Mouse (Mus musculus) embryo, embryonic 10 days (tissue): ENCODE results near the gene Sntg2.
A peak's percentile ranks its signal among the peaks of the same experiment; 100 is the strongest.

Source experiments
- DNase-seq: peaks from one replicate; pipeline ENCODE4 v3.0.0-alpha.2; 2015; ENCODE audit warnings: low spot score

The Sntg2 gene

DNA sequence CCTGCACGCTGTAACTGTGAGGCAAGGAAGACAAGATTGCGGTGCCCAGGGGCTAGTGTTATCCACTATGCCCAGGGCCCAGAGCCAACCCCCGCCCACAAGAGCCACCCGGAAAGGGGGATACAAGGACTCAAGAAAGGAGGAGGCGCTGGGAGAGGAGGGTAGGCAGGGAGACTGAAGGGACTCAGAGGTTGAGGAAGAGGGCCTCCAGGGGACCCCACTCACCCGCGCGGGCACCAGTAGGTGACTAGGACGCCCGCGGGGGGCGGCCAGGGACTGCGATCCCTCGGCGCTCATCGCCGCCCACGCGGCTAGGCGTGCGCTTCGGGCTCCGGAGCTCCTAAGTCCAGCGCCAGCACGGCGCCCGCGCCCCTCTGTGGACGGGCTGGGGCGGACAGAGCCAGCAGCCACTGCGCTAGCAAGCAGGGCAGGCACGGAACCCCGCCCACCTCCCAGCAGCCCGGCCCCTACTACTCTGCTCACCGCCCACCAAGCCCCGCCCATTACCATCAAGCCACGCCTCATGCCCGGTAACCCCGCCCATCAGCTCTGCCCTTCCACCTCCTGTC lies at the start of gene Sntg2:
Sntg2 (minus strand) TSS at position 443 of the 569 bp plus-strand sequence.
- peak; percentile 92 for DNase-seq

DNA sequence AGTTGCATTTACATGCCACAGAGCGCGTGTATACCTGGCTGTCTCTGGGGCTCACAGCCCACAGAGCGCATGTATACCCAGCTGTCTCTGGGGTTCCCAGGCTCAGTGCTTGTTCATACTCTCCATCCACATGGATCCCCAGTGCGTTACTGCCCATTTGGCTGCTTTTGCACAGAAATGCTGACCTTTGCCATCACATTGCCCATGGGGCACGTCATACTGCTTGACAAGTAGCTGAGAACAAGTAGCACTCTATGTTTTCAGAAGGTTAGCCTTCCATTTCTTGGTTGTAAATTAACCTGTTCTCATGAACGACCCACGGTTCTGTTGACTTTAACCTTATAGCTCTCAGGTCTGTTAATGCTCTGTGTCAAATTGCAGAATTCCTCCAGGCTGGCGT lies 43.4 kb upstream of the Sntg2 start:
- no peak for DNase-seq

DNA sequence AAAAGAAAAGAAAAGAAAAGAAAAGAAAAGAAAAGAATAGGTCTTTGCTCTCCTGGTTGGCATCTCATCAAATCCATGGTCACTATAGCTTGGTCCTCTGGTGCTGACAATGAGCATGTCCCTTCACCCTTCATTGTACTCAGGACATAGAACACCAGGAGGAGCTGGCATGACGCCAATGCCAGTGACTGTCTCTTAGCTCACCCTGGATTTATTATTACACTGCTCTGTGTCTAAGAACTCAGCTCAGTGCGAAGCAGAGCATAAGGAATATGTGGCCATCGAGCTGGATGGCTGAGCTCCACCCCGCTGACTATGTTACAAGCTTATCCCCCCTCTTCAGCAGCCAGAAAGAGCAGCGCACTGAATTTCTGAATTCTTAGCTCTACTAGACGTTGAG lies 42.8 kb upstream of the Sntg2 start:
- DNase-seq: no peak

DNA sequence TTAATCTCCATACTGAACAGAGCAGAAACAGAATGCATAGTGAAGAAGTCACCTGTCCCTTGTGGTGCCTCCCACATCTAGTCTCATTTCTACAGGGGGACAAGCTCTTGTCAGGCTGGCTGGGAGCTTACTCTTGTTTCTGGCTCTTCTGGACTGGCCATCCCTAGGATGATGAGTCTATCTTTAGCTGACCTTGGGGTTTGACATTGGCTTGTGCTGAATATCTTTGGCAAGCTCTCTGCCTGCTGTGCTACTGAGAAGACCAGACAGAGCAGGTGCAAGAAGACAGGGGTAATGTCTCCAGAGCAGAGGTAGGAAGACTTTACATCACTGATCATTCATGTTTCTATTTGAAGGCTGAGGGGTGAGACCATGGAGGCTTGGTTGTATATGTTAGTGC lies 29.5 kb upstream of the Sntg2 start:
- DNase-seq: no peak

DNA sequence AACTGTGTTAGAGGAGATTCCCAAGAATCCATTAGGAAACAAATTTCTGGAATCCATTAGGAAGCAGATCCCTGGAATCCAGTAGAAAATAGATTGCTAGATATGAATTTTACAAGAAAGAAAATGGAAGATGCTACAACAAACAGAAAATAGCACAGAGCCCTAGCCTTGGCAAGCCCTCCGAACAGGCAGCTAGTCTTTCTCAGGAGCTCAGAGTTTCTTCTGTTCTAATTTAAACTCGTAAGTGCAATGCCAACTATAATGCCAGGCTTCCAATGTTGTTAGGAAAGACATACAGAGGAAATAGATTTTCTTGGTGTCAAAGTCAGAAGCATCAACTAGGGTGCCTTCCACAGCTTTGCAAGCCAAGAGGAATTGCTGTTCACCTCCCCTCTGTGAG lies 27.4 kb upstream of the Sntg2 start:
- no peak for DNase-seq

DNA sequence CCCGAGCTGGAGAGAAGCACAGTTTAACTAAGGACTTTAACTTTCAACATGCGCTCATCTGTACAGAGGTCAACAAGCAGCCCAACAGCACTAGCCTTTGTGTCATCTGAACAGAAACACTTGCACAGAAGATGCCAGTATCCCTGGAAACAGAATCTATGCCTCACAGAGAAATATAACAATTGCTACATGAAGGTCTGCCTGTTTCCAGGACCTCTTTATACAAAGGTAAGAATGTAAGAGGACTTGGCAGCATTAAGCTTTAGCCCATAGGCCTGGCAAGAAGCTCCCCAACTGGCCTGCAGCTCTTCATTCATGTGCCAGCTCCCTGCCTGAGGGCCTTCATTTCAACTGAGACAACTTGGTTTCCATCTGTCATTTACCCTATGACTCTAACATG lies 26.9 kb upstream of the Sntg2 start:
- DNase-seq: no peak

DNA sequence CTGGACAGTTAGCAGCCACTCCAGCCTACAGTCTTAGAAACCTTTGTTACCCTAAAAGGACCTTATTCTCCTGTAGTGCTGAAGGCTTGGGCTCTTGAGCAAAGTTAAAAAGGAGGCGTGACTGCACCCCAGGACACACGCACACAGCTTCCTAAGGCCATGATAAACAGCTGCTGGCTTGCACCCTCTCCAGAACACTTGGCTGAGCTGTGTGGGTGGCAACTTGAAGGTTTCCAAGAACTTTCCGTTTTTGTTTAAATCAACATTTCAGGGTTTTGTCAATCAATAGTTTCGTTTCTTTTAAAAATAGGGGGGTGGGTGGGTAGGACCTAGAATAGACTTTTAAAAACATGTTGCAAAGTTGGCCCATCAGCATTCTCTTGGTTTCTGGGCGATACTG lies 882 bp downstream of the Sntg2 start:
- no peak for DNase-seq

DNA sequence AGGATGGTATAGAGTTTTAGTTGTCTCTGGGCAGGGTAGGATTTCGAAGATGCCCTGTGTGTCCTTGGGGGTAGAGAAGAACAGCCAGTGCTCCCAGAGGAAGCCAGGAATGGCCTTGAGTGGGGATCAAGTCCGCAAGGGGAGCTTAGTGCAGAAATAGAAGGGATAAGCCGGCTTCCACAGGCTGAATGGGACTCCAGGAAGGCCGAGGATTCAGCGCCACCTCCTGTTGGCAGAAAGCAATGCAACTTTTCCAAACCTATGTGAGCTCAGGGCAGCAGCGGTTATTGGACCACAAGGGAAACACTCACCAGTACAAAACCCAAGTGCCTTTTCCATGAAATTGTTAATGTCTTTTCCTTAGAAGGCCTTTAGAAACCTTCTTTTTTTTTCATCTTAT lies 3.4 kb downstream of the Sntg2 start:
- peak; percentile 90 for DNase-seq

DNA sequence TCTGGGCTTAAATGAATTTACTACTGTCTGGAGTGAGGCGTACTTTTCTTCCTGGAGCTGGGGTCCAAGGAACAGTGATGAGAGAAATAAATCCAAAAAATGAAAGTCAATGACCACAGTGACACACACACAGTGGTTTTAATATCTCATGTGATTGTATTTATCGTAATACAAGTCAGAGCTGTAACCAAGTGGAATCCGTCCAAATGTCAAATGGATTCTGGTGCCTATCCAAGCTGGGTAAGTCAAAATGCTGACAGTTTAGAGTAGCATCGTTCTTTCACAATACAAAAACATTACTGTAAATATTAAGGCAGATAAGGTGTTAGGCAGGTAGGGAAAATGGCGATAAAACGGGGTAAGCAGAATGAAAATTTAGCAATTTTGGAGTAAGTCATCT lies 4.0 kb downstream of the Sntg2 start:
- no peak for DNase-seq

DNA sequence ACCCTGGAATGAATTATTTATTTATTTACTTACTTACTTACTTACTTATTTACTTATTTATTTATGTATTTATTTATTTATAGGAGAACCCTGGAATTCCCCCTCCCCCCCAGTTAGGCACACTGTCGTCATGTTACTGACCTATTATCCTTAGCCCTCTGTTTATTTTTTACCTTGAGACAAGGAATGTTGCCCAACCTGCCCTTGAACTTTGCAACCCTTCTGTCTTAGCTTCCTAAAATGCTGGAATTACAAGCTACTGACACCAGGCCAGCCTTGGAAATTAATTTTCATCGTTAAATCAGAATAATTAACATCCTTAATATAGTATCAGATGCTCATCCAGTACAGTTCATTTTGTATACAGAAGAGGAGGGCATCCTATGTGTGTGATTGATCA lies 10.9 kb downstream of the Sntg2 start:
- DNase-seq: no peak

DNA sequence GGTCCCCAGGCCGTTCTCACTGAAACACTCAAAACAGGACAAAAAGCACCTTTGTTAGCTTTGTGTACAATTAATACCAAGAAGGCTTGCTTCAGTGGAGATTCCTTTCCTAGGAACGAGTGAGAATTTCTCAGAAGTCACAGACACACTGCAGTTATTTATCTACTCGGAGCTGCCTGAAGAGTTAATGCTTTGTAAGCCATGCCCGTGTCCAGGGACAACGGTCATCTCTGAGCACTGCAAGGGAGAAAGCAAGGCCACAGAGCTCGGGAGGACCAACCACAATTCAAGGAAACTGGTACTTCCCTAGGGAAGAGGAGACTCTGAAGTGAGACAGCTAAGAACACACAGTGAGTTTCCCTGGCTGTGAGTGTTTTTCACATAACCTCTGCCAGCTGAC lies 15.5 kb downstream of the Sntg2 start:
- DNase-seq: no peak

DNA sequence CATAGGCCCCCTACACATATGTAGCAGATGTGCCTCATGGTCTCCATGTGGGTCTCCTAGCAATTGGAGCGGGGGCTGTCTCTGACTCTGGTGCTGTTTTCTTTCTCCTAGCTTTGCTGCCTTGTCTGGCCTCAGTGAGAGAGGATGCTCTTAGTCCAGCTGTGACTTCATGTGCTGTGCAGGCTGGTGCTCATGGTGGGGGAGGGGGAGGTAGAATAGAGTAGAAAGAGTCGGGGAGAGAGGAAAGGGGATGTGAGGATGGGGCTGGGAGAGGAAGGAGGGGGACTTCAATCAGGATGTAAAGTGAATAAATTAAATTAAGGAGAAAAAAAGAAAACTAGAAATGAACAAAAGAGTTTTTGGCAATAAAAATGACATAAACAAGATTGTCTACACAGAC lies 20.8 kb downstream of the Sntg2 start:
- DNase-seq: no peak

DNA sequence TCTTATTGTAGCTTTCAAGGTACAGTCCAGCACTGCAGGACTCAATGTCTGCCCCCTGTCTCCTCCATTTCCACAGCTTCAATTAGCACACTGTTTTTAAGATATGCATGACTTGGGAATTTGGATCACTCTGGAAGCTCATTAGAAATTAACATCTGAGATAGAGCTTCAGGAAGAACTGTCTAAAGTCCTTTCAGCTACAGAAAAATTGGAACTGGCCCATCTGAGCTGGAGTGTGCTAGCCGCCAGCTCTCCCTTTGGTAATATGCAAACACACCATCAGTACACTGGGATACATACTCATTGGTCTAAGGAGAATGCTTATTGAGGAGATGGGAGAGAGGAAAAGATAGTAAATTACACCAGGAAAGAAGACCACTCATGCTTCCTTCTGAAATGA lies 25.1 kb downstream of the Sntg2 start:
- no peak for DNase-seq

DNA sequence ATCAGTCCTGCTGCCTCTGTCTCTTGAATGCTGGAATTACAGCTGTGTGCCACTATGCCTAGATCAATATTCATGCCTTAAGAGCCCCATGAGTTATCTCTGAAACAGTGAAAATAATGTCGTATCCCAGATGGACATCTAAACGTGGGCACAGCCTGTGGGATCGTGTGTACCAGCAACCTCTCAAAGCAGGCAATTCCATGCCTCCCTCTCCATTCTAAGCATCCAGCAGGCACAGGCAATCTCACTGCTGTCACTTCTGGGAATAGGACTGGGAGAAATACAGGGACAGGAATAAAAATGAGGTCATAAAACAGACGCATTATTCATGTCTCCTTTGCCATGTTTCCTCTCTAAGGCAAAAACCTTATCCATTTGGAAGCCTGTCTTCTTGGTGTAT lies 25.9 kb downstream of the Sntg2 start:
- no peak for DNase-seq

DNA sequence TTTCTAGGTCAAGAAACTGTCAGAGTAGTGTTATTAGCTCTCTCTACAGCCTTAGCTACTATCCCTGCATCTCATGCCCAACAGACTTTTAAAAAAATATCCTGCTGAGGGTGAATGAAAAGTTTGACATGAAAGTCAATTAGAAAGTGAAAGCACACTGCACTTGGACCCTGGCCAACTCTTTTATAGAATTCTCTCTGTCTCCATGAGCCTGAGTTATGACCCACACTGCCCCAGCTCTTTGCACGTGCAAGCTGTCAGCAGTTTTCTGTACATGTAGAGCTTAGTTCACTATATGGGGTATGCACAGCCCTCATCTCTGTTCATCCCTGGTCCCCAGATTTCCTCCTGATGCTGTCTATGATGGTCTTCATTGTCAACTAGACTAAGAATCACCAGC lies 28.4 kb downstream of the Sntg2 start:
- no peak for DNase-seq

DNA sequence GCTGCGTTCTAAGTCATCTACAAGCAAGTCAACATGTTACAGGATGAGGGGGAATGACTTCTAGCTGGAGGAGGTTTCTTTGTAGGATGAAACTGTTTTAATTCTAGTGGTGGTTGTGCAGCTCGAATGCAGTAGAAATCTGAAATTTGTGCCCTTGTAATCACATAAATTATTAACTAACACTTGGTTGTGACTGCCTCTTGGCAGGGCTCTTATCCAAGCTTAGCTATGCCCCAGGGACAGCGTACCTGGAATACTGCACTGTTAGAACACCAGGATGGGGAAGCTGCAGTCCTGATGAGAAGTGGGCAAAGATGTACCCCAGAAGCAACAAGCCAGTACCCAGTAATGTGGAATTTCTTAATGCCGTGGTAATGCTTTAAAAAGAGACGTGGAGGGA lies 36.9 kb downstream of the Sntg2 start:
- no peak for DNase-seq

DNA sequence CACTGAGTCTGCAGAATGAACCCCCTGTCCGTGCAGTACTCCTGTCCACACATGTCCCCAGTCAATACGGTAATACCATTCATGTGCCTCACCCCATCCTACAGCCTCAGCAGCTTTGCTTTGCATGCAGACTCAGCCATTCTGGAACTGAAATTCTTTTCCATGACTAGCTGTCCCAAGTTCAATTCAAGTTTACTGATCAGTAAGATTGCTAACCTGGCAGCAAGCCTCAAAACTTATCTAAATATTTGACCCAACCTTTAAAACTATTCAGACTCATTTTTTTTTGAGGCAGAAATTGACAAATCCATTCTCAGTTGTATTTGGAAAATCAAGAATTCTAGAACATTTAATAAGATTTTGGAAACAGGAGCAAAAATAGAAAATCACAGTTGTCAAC lies 38.7 kb downstream of the Sntg2 start:
- no peak for DNase-seq

DNA sequence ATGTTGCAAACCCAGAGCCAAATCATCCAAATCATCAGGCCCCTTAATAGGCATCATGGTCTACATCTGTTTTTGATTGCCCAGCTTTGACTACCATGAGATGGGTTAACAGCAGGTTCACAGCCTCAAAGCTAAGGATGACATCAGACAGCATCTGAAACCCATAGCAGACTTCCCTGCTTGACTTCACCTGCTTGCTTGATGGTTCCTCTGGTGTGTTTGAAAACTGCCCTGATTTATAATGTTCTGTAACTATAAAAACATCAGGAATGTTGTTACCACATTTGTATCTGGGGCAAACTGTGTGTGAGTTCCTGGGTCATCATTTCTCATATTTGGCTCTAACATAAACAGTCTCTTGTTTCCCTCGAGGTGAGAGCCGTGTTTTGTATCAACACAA lies 55.2 kb downstream of the Sntg2 start:
- no peak for DNase-seq

DNA sequence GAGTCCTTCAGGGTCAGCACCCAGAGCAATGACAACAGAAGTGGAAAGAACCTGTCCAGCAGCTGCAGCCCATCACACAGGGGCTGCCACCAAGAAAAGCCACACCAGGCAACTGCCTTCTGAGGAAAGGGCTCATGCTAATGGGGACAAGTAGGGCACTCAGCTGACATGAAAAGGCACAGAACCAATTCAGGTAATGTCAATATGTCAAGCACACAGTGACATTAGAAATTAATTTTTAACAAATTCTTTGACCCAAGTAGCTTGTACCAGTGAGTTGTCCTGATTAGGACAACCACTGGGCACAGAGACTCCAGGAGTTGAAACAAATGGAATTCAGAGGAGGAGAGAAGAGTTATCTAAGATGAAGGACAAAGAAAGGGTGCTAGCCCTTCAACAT lies 60.2 kb downstream of the Sntg2 start:
- DNase-seq: no peak

DNA sequence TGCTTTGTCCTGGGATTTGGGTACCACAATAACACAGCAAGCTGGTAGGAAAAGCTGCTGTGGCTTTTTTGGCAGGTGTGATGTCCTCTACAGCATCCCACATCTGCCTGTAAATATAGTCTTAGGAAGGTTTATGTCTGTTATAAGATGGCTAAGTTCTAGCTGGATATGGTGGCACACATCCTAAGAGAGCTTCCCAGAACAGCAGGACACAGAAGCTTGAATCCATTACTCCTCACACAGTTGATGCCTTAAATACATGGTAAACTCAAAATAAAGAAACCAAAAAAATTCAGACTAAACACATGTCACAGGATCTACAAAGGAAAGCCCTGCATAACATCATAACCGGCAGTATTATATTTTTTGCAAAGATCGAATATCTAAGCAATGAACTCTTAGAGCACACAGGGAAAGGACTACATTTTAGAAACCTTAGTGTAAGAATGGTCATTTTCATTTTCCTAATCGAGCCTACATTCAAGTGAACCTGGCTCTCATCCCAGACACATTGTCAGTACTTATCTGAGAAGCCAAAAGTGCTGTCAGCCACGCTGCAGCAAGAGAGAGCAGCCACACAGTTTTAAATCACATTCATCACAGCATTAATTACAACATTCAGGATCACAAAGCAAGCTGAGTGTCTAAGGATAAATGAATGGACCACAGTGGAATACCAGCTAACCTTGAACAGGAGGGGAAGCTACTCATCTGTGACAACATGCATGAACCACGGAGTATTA lies 64.8 kb downstream of the Sntg2 start:
- no peak for DNase-seq

DNA sequence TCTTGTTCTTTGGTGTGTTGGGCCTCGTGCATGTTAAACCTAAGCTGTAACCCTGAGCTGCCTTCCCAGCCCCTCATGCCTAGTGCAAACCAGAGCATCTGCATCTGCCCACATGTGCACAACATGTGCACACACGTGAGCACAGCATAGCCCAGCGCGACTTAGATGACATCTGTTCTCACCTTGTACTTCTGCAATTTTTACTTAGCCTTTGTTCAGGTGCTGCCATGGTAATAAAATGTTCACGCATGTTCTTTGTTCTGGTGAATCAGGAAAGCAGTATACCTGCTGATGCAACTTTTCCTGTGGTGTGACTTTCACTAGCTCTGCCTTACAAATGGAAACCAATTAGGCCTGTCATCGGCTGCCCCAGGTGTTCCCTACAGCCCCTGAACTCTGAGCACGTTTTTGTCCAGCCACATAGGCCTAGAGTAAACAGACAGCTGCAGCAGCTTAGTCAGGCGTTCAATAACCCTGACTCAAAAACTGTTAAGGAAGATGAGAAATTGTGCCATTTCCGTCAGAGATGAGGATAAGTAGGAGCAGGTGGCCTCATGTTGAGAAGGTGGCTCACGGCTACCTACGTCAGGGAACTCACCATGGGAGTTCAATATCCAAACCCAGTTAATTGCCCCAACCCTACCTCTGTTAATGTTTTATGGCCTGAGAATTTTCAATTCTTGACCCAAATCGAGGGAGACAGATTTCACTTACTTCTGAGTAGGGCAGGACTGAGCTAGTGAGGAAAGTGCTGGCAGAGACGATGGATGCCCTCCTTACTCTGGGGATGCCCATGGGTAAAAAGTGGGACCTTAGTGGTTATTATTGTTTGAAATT lies 80.2 kb downstream of the Sntg2 start:
- DNase-seq: no peak

DNA sequence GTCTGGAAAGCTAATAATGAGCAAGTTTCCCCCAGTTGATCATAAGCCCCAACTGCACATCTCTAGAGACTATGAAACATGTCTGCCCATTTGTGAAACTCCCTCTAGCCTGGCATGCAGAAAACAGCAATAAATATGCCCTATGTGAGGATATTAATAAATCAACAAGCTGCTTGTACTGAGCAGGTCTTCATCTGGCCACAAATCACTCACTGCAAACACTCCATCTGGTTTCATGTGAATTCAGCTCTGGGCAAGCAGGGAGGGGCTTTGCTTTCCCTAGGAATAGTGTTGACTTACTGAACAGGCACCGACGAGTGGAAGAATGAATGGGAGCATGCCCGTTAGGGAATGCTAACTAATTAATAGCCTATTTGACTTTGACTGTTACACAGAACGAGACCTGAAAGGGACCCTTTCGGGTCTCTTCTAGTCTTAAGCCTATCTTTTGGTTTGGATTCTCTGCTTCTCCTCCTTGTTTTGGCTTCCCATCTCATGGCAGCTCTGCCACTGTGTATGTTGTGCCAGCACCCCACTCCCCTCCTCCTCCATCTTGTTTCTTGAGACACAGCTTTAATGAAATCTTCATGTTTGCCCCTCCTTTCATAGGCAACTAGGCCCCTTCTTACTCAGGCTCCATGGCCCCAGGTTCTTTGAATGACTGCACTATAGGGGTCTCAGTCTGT lies 86.1 kb downstream of the Sntg2 start:
- DNase-seq: no peak

DNA sequence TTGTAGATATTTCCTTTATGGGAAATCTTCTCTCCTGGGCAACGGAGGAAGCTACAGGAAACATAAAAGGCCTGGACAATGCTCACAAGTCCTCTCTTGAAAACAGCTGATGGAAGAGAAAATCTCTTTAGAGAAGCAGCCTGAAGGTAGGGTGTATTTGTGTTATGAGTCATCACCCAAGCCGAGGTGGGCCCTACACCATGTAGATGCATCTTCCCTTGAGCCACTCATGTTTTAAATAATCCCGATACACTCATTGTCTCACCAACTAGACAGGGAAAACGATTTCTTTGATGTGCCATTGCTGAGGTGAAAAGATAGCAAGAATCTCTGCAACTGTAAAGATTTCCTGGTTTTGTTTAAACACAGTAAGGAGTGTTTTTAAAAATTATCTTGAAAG lies 89.4 kb downstream of the Sntg2 start:
- no peak for DNase-seq
